Mouse (Mus musculus): ENCODE measurements at regions not wholly inside any gene's neighbourhood (a gene's known extent, or its start where the extent isn't known, plus 50 kb on each side); places are given as distances from the start of the nearest gene placed in this dataset.

GRCm38 (mm10) chr16:8351424-8351823 is 73.5 kb downstream of the Tmem114 start:
- H3K9ac ChIP-seq (ENCODE audit: low read length) = no peak overlapping the region
- no peak overlapping the region for H3K27ac ChIP-seq (replicated peaks; ENCODE audit: low read depth, low read length)
- H3K27me3 ChIP-seq (ENCODE audit: control insufficient read depth, insufficient read depth, low read length) = no peaks in the 10 kb centered on the region
- no peak overlapping the region for H3K4me2 ChIP-seq (ENCODE audit: low read depth, severe bottlenecking)
- no peaks in the 10 kb centered on the region for H3K9me3 ChIP-seq (ENCODE audit: control insufficient read depth, low read length)
- H3K36me3 ChIP-seq (ENCODE audit: control insufficient read depth, insufficient read depth, low read length) = no peaks in the 10 kb centered on the region
- H3K4me1 ChIP-seq (ENCODE audit: control insufficient read depth, insufficient read depth, low read length) = no peaks in the 10 kb centered on the region
- no peak for ATAC-seq (ENCODE audit: insufficient number of reproducible peaks, low FRiP score, low TSS enrichment, low read depth)
- H3K4me3 ChIP-seq (ENCODE audit: low read depth, low read length) = no peak overlapping the region
- no peak for DNase-seq (ENCODE audit: low spot score)
- 75% methylated on average over 4 of the region's 4 CpGs for WGBS

DNA sequence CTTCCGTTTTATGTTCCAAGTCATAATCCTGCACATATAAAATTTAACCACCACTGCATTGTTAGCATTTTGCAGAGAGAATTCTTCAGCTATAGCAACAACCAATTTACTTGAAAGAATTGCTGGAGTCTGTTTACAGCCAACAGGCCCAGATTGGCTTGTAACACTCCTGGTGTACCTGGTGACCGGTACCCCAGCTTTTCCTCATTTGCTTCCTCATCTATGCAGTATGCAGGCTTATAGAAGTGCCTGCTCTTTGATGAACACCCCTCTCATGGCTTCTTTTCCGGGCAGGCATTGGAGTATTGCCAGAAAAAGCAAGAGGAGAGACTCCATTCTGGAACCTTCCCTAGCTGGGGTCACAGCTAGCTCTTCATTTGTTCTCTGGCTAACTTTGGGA is 75.8 kb downstream of the Tmem114 start:
- ATAC-seq (ENCODE audit: insufficient number of reproducible peaks, low FRiP score, low TSS enrichment, low read depth) (no peak), DNase-seq (ENCODE audit: low spot score) (no peak)
- Histone ChIP-seq H3K27ac (replicated peaks; ENCODE audit: low read depth, low read length) (no peak overlapping the region), H3K4me3 (ENCODE audit: low read depth, low read length) (no peak overlapping the region), H3K36me3 (ENCODE audit: control insufficient read depth, insufficient read depth, low read length) (no peaks in the 10 kb centered on the region), H3K4me1 (ENCODE audit: control insufficient read depth, insufficient read depth, low read length) (no peaks in the 10 kb centered on the region), H3K9ac (ENCODE audit: low read length) (no peak overlapping the region), H3K27me3 (ENCODE audit: control insufficient read depth, insufficient read depth, low read length) (no peaks in the 10 kb centered on the region), H3K4me2 (ENCODE audit: low read depth, severe bottlenecking) (no peak overlapping the region), H3K9me3 (ENCODE audit: control insufficient read depth, low read length) (no peaks in the 10 kb centered on the region)
- WGBS = 60% methylated on average over 3 of the region's 3 CpGs

DNA sequence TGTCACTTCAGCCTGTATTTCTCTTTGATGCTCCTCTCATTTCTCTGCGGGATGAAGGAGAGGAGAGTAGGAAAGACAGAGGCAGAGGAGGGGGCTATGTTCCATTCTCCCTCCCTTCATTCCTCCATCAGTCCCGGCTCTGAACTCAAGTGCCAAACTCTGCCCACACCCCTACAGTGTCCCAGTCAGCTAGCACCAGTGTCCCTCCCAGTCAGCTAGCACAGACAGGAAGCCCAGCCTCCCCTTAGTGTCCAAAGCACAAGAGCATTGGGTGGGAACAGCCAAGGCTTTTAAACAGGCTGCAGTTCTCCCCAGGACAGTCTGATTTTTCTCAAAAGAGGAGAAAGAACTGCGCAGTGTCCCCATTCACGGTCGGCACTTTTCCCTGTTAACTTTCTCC is 76.3 kb downstream of the Tmem114 start:
- no peaks in the 10 kb centered on the region for H3K36me3 ChIP-seq (ENCODE audit: control insufficient read depth, insufficient read depth, low read length)
- no peak for DNase-seq (ENCODE audit: low spot score)
- WGBS = 64% methylated on average over 5 of the region's 5 CpGs

GRCm38 (mm10) chr16:8345216-8345615 is 79.7 kb downstream of the Tmem114 start:
- DNase-seq (ENCODE audit: low spot score) (no peak), ATAC-seq (ENCODE audit: insufficient number of reproducible peaks, low FRiP score, low TSS enrichment, low read depth) (no peak)
- no peaks in the 10 kb centered on the region for H3K9me3 ChIP-seq (ENCODE audit: control insufficient read depth, low read length)
- H3K36me3 ChIP-seq (ENCODE audit: control insufficient read depth, insufficient read depth, low read length) = no peaks in the 10 kb centered on the region
- H3K4me3 ChIP-seq (ENCODE audit: low read depth, low read length) = no peak overlapping the region
- no peak overlapping the region for H3K9ac ChIP-seq (ENCODE audit: low read length)
- 91% methylated on average over 7 of the region's 7 CpGs for WGBS
- H3K4me2 ChIP-seq (ENCODE audit: low read depth, severe bottlenecking) = no peak overlapping the region
- H3K4me1 ChIP-seq (ENCODE audit: control insufficient read depth, insufficient read depth, low read length) = no peaks in the 10 kb centered on the region
- H3K27me3 ChIP-seq (ENCODE audit: control insufficient read depth, insufficient read depth, low read length) = no peaks in the 10 kb centered on the region
- H3K27ac ChIP-seq (replicated peaks; ENCODE audit: low read depth, low read length) = no peak overlapping the region

More for the DNA sequence above, 76.3 kb downstream of the Tmem114 start:
- Histone ChIP-seq H3K4me1 (ENCODE audit: control insufficient read depth, insufficient read depth, low read length) (no peaks in the 10 kb centered on the region), H3K9ac (ENCODE audit: low read length) (no peak overlapping the region), H3K4me2 (ENCODE audit: low read depth, severe bottlenecking) (no peak overlapping the region), H3K4me3 (ENCODE audit: low read depth, low read length) (no peak overlapping the region), H3K9me3 (ENCODE audit: control insufficient read depth, low read length) (no peaks in the 10 kb centered on the region), H3K27ac (replicated peaks; ENCODE audit: low read depth, low read length) (no peak overlapping the region), H3K27me3 (ENCODE audit: control insufficient read depth, insufficient read depth, low read length) (no peaks in the 10 kb centered on the region)
- ATAC-seq (ENCODE audit: insufficient number of reproducible peaks, low FRiP score, low TSS enrichment, low read depth) = no peak

GRCm38 (mm10) chr16:8333081-8333710 is 91.7 kb downstream of the Tmem114 start:
- DNase-seq (ENCODE audit: low spot score) (no peak), ATAC-seq (ENCODE audit: insufficient number of reproducible peaks, low FRiP score, low TSS enrichment, low read depth) (no peak)
- WGBS = 38% methylated on average over 8 of the region's 8 CpGs
- Histone ChIP-seq H3K9me3 (ENCODE audit: control insufficient read depth, low read length) (no peaks in the 10 kb centered on the region), H3K4me1 (ENCODE audit: control insufficient read depth, insufficient read depth, low read length) (no peaks in the 10 kb centered on the region), H3K36me3 (ENCODE audit: control insufficient read depth, insufficient read depth, low read length) (no peaks in the 10 kb centered on the region), H3K9ac (ENCODE audit: low read length) (no peak overlapping the region), H3K27me3 (ENCODE audit: control insufficient read depth, insufficient read depth, low read length) (no peaks in the 10 kb centered on the region), H3K4me2 (ENCODE audit: low read depth, severe bottlenecking) (no peak overlapping the region), H3K27ac (replicated peaks; ENCODE audit: low read depth, low read length) (no peak overlapping the region), H3K4me3 (ENCODE audit: low read depth, low read length) (no peak overlapping the region)

- no peaks in the 10 kb centered on the region for H3K27me3 ChIP-seq (ENCODE audit: control insufficient read depth, insufficient read depth, low read length)
- 29% methylated on average over 7 of the region's 7 CpGs for WGBS
- no peak overlapping the region for H3K4me3 ChIP-seq (ENCODE audit: low read depth, low read length)
- no peaks in the 10 kb centered on the region for H3K36me3 ChIP-seq (ENCODE audit: control insufficient read depth, insufficient read depth, low read length)
- no peak overlapping the region for H3K9ac ChIP-seq (ENCODE audit: low read length)
- DNase-seq (ENCODE audit: low spot score) (peak; percentile 24), ATAC-seq (ENCODE audit: insufficient number of reproducible peaks, low FRiP score, low TSS enrichment, low read depth) (no peak)
- H3K9me3 ChIP-seq (ENCODE audit: control insufficient read depth, low read length) = no peaks in the 10 kb centered on the region
- H3K27ac ChIP-seq (replicated peaks; ENCODE audit: low read depth, low read length) = no peak overlapping the region
- H3K4me1 ChIP-seq (ENCODE audit: control insufficient read depth, insufficient read depth, low read length) = no peaks in the 10 kb centered on the region
- H3K4me2 ChIP-seq (ENCODE audit: low read depth, severe bottlenecking) = no peak overlapping the region
Observed at GRCm38 (mm10) chr16:8311996-8312395, 112.9 kb downstream of the Tmem114 start.

GRCm38 (mm10) chr16:8306389-8306788 is 118.5 kb downstream of the Tmem114 start:
- Histone ChIP-seq H3K27ac (replicated peaks; ENCODE audit: low read depth, low read length) (no peak overlapping the region), H3K36me3 (ENCODE audit: control insufficient read depth, insufficient read depth, low read length) (no peaks in the 10 kb centered on the region), H3K4me2 (ENCODE audit: low read depth, severe bottlenecking) (no peak overlapping the region), H3K27me3 (ENCODE audit: control insufficient read depth, insufficient read depth, low read length) (no peaks in the 10 kb centered on the region), H3K4me1 (ENCODE audit: control insufficient read depth, insufficient read depth, low read length) (no peaks in the 10 kb centered on the region), H3K9ac (ENCODE audit: low read length) (no peak overlapping the region), H3K4me3 (ENCODE audit: low read depth, low read length) (no peak overlapping the region), H3K9me3 (ENCODE audit: control insufficient read depth, low read length) (no peaks in the 10 kb centered on the region)
- no peak for ATAC-seq (ENCODE audit: insufficient number of reproducible peaks, low FRiP score, low TSS enrichment, low read depth)
- no peak for DNase-seq (ENCODE audit: low spot score)
- 63% methylated on average over 8 of the region's 8 CpGs for WGBS

All from limb, embryonic 11.5 days (tissue).